Mouse (Mus musculus): ENCODE results near the gene Lrrc3b. TPM values are rescaled to one million over a fixed set of nuclear protein-coding genes. Genes with fewer than 3 reads are reported as not detected.

Gene Lrrc3b
- 0.09 and 0.11 TPM in 2 replicates for polyA plus RNA-seq (2015; fragmentation: Nextera tagmentation; extraction: Ambion mirVana)

DNA sequence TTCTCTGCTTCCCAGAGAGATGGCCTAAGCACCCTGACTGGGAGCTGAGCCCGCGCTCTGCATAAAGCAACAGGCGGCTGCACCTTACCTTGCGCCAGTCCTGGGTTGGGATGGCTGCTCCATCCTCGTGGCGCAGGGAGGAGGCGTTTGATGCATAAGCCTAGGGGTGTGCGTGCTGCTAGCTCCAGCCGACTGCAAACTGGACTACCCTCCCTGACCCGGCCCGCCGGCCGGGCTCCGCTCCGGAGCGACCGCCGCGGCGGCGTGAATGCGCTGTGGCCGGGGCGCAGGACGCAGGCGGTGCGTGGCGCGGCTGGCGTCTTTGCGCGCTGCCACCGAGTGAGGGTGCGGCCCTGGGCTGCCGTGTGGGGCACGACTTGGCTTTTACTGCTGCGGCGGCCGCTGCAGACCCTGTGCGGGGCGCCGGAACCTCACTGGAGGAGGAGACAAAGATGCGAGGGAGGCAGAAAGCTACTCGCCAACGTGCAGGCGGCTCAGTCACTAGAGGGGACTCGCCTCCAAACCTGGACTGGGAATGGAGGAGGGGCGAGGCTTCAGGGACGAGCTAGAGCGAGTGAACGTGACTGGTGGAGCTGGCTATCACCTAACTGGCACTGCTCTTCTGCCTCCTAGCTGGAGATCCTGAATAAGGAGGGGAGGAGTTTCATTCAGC, at the start of gene Lrrc3b:
Gene Lrrc3b, minus strand, starts transcription at position 503 of the 673 bp plus-strand sequence.
- Histone ChIP-seq H3K4me2 (ENCODE audit: low read depth, low read length) (peak within 1 kb of the TSS; percentile 30), H3K36me3 (ENCODE audit: control insufficient read depth, insufficient read depth) (no peaks in the 10 kb centered on the region), H3K4me1 (ENCODE audit: control insufficient read depth, low read depth, low read length) (no peaks in the 10 kb centered on the region), H3K9ac (ENCODE audit: low read depth, low read length) (no peak within 1 kb of the TSS), H3K27ac (ENCODE audit: low read length) (no peak within 1 kb of the TSS), H3K9me3 (replicated peaks; ENCODE audit: control insufficient read depth, low read length) (no peaks in the 10 kb centered on the region), H3K27me3 (ENCODE audit: control insufficient read depth, insufficient read depth, low read depth, low read length) (peaks cover 21% of the 10 kb centered on the region), H3K4me3 (ENCODE audit: low read depth, low read length) (peak within 1 kb of the TSS; percentile 24)
- no peak for ATAC-seq (ENCODE audit: low read depth)
- WGBS (ENCODE audit: insufficient replicate concordance) = under 1% methylated on average over 49 of the region's 51 CpGs

GRCm38 (mm10) chr14:15477668-15478067, 38.9 kb upstream of the Lrrc3b start:
- H3K27ac ChIP-seq (ENCODE audit: low read length) = no peak overlapping the region
- no peak overlapping the region for H3K4me3 ChIP-seq (ENCODE audit: low read depth, low read length)
- no peak overlapping the region for H3K4me2 ChIP-seq (ENCODE audit: low read depth, low read length)
- H3K4me1 ChIP-seq (ENCODE audit: control insufficient read depth, low read depth, low read length) = no peaks in the 10 kb centered on the region
- H3K9ac ChIP-seq (ENCODE audit: low read depth, low read length) = no peak overlapping the region
- no peaks in the 10 kb centered on the region for H3K9me3 ChIP-seq (replicated peaks; ENCODE audit: control insufficient read depth, low read length)
- no peak for ATAC-seq (ENCODE audit: low read depth)
- no peaks in the 10 kb centered on the region for H3K36me3 ChIP-seq (ENCODE audit: control insufficient read depth, insufficient read depth)
- no peaks in the 10 kb centered on the region for H3K27me3 ChIP-seq (ENCODE audit: control insufficient read depth, insufficient read depth, low read depth, low read length)

GRCm38 (mm10) chr14:15438096-15438484, 697 bp downstream of the Lrrc3b start:
- Histone ChIP-seq H3K9ac (ENCODE audit: low read depth, low read length) (no peak overlapping the region), H3K27me3 (ENCODE audit: control insufficient read depth, insufficient read depth, low read depth, low read length) (peaks cover 21% of the 10 kb centered on the region), H3K4me1 (ENCODE audit: control insufficient read depth, low read depth, low read length) (no peaks in the 10 kb centered on the region), H3K4me2 (ENCODE audit: low read depth, low read length) (peak overlapping the region; percentile 30), H3K9me3 (replicated peaks; ENCODE audit: control insufficient read depth, low read length) (no peaks in the 10 kb centered on the region), H3K4me3 (ENCODE audit: low read depth, low read length) (peak overlapping the region; percentile 15; the same call in 1 of the 2 replicates), H3K36me3 (ENCODE audit: control insufficient read depth, insufficient read depth) (no peaks in the 10 kb centered on the region), H3K27ac (ENCODE audit: low read length) (no peak overlapping the region)
- under 1% methylated on average over 11 of the region's 11 CpGs for WGBS (ENCODE audit: insufficient replicate concordance)
- no peak for ATAC-seq (ENCODE audit: low read depth)

GRCm38 (mm10) chr14:15437501-15437941, 1.3 kb downstream of the Lrrc3b start:
- Histone ChIP-seq H3K27me3 (ENCODE audit: control insufficient read depth, insufficient read depth, low read depth, low read length) (peaks cover 21% of the 10 kb centered on the region), H3K9ac (ENCODE audit: low read depth, low read length) (no peak overlapping the region), H3K36me3 (ENCODE audit: control insufficient read depth, insufficient read depth) (no peaks in the 10 kb centered on the region), H3K9me3 (replicated peaks; ENCODE audit: control insufficient read depth, low read length) (no peaks in the 10 kb centered on the region), H3K4me2 (ENCODE audit: low read depth, low read length) (peak overlapping the region; percentile 30; the same call in 1 of the 2 replicates), H3K4me3 (ENCODE audit: low read depth, low read length) (no peak overlapping the region), H3K4me1 (ENCODE audit: control insufficient read depth, low read depth, low read length) (no peaks in the 10 kb centered on the region), H3K27ac (ENCODE audit: low read length) (no peak overlapping the region)
- ATAC-seq (ENCODE audit: low read depth) = no peak
- WGBS (ENCODE audit: insufficient replicate concordance) = 7% methylated on average over 15 of the region's 15 CpGs

DNA sequence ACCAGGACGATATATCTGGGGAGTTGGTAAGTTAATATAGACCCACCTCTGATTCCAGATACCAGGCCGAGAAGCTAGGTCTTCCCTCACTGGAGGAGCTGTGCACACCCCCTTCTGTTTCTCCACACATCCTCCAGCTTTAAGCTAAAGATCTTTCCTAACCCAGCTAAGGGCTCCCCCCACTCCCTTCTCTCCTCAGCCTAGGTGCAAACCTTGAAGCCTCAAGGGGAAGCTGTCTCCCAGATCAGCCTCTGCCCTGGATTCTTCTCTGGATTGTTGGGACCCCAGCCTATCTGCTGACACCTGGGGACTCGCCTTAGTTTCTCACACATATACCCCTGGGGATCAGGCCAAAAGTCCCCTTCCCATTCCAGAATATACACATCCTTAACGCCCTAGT, 1.7 kb downstream of the Lrrc3b start:
- peaks cover 21% of the 10 kb centered on the region for H3K27me3 ChIP-seq (ENCODE audit: control insufficient read depth, insufficient read depth, low read depth, low read length)
- H3K9ac ChIP-seq (ENCODE audit: low read depth, low read length) = no peak overlapping the region
- no peak for ATAC-seq (ENCODE audit: low read depth)
- H3K36me3 ChIP-seq (ENCODE audit: control insufficient read depth, insufficient read depth) = no peaks in the 10 kb centered on the region
- no peaks in the 10 kb centered on the region for H3K4me1 ChIP-seq (ENCODE audit: control insufficient read depth, low read depth, low read length)
- no peak overlapping the region for H3K27ac ChIP-seq (ENCODE audit: low read length)
- H3K9me3 ChIP-seq (replicated peaks; ENCODE audit: control insufficient read depth, low read length) = no peaks in the 10 kb centered on the region
- H3K4me3 ChIP-seq (ENCODE audit: low read depth, low read length) = no peak overlapping the region
- WGBS (ENCODE audit: insufficient replicate concordance) = 27% methylated on average over 4 of the region's 4 CpGs
- H3K4me2 ChIP-seq (ENCODE audit: low read depth, low read length) = no peak overlapping the region

GRCm38 (mm10) chr14:15436586-15436985, 2.2 kb downstream of the Lrrc3b start:
- Histone ChIP-seq H3K27me3 (ENCODE audit: control insufficient read depth, insufficient read depth, low read depth, low read length) (peaks cover 21% of the 10 kb centered on the region), H3K27ac (ENCODE audit: low read length) (no peak overlapping the region), H3K9me3 (replicated peaks; ENCODE audit: control insufficient read depth, low read length) (no peaks in the 10 kb centered on the region), H3K9ac (ENCODE audit: low read depth, low read length) (no peak overlapping the region), H3K4me2 (ENCODE audit: low read depth, low read length) (no peak overlapping the region), H3K4me3 (ENCODE audit: low read depth, low read length) (no peak overlapping the region), H3K36me3 (ENCODE audit: control insufficient read depth, insufficient read depth) (no peaks in the 10 kb centered on the region), H3K4me1 (ENCODE audit: control insufficient read depth, low read depth, low read length) (no peaks in the 10 kb centered on the region)
- ATAC-seq (ENCODE audit: low read depth) = no peak
- 86% methylated on average over 4 of the region's 4 CpGs for WGBS (ENCODE audit: insufficient replicate concordance)

DNA sequence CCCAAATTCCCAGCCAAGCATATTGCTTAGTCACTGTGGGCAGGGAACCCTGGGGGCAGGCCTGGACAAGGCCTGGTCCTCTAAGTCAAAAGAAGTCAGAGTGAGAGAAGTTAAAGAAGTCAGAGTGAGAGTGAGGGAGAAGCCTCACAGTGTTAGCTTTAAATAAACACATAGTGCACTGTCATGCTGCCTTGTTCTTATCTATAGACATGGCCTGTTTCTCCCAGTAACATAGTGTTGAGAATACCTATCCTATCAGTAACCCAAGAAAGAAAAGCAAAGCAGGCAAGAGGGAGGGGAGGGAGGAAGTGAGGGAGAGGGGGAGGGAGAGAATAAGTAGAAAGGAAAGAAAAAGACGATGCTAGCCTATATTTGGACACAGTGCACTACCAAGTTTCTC, 6.4 kb downstream of the Lrrc3b start:
- H3K4me3 ChIP-seq (ENCODE audit: low read depth, low read length) = no peak overlapping the region
- no peak overlapping the region for H3K27ac ChIP-seq (ENCODE audit: low read length)
- no peaks in the 10 kb centered on the region for H3K36me3 ChIP-seq (ENCODE audit: control insufficient read depth, insufficient read depth)
- no peak for ATAC-seq (ENCODE audit: low read depth)
- no peaks in the 10 kb centered on the region for H3K4me1 ChIP-seq (ENCODE audit: control insufficient read depth, low read depth, low read length)
- no peak overlapping the region for H3K4me2 ChIP-seq (ENCODE audit: low read depth, low read length)
- H3K27me3 ChIP-seq (ENCODE audit: control insufficient read depth, insufficient read depth, low read depth, low read length) = peaks cover under 1% of the 10 kb centered on the region; the same call in 1 of the 2 replicates
- 17% methylated on average over 1 of the region's 1 CpGs for WGBS (ENCODE audit: insufficient replicate concordance)
- no peaks in the 10 kb centered on the region for H3K9me3 ChIP-seq (replicated peaks; ENCODE audit: control insufficient read depth, low read length)
- H3K9ac ChIP-seq (ENCODE audit: low read depth, low read length) = no peak overlapping the region

DNA sequence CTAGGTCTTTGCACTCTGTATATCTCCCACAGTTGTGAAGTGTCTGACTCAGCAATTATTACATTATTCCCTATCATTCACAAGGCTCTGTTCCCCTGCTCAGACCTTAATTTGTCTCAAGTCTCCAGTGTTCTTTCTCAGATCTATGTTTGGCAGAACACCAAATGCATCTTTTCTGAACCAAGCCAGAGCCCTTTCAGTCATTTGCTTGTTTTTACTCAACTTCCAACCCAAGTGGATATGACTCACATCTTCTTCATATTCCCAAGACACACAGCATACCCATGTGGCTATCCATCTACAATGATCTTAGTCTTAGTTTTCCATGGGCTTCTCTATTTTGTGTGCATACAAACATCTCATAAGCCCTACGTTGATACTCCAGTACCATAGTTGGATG, 17.2 kb downstream of the Lrrc3b start:
- 50% methylated on average over 1 of the region's 1 CpGs for WGBS (ENCODE audit: insufficient replicate concordance)
- H3K27ac ChIP-seq (ENCODE audit: low read length) = no peak overlapping the region
- no peaks in the 10 kb centered on the region for H3K9me3 ChIP-seq (replicated peaks; ENCODE audit: control insufficient read depth, low read length)
- no peaks in the 10 kb centered on the region for H3K36me3 ChIP-seq (ENCODE audit: control insufficient read depth, insufficient read depth)
- no peak for ATAC-seq (ENCODE audit: low read depth)
- no peak overlapping the region for H3K4me3 ChIP-seq (ENCODE audit: low read depth, low read length)
- H3K9ac ChIP-seq (ENCODE audit: low read depth, low read length) = no peak overlapping the region
- H3K4me1 ChIP-seq (ENCODE audit: control insufficient read depth, low read depth, low read length) = no peaks in the 10 kb centered on the region
- H3K27me3 ChIP-seq (ENCODE audit: control insufficient read depth, insufficient read depth, low read depth, low read length) = no peaks in the 10 kb centered on the region
- H3K4me2 ChIP-seq (ENCODE audit: low read depth, low read length) = no peak overlapping the region

DNA sequence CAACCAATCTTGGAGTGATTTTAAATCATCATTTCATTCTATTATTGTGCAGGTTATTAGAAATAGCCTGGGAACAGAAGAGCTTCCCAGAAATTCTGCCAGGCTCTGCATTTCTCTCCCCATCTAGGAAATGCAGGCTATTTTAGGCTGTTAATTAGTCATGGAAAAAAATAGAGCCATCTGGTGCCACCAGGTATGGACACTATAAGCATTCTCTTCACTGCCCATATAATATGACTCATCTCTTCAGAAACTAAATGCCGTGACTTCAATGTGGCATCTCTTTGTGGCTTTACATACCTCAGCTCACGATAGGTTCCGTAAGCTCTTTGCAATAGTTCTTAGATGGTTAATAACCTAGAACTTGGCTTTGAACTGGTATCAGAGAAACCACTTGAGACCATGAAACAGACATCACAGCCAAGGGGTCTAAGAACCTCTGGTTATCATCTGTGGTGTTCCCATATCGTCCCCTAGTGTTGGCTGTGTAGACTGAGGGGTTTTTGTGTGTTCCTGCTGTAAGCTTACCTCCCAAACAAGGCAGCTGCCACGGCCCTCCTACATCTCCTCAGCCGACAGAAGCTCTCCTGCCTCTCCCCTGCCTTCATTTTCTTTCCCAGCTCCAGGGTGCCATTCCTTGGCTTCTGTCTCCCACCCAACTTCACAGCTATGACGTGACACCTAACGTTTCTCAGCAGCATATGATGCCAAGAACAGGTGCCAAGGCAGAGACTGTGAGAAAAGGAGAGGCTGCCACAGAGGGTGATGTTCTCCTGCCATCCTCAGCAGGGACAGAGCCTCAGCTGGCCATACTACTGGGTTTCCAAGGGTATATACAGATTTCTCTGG, 27.9 kb downstream of the Lrrc3b start:
- Histone ChIP-seq H3K9me3 (replicated peaks; ENCODE audit: control insufficient read depth, low read length) (no peaks in the 10 kb centered on the region), H3K4me1 (ENCODE audit: control insufficient read depth, low read depth, low read length) (no peaks in the 10 kb centered on the region), H3K27me3 (ENCODE audit: control insufficient read depth, insufficient read depth, low read depth, low read length) (no peaks in the 10 kb centered on the region), H3K9ac (ENCODE audit: low read depth, low read length) (no peak overlapping the region), H3K27ac (ENCODE audit: low read length) (no peak overlapping the region), H3K4me2 (ENCODE audit: low read depth, low read length) (no peak overlapping the region), H3K4me3 (ENCODE audit: low read depth, low read length) (no peak overlapping the region), H3K36me3 (ENCODE audit: control insufficient read depth, insufficient read depth) (no peaks in the 10 kb centered on the region)
- ATAC-seq (ENCODE audit: low read depth) = no peak
- 54% methylated on average over 8 of the region's 8 CpGs for WGBS (ENCODE audit: insufficient replicate concordance)

Measured in liver, embryonic 16.5 days (tissue).